Mouse (Mus musculus): ENCODE measurements around the gene Eef2kmt.
A peak's percentile ranks its signal among the peaks of the same experiment; 100 is the strongest.

Eef2kmt gene

GRCm38 (mm10) chr16:5221403-5221802, 34.4 kb downstream of the Eef2kmt start:
- DNase-seq, result no peak

GRCm38 (mm10) chr16:5217341-5218133, 38.2 kb downstream of the Eef2kmt start:
- no peak for DNase-seq

- DNase-seq, result no peak
Measured at GRCm38 (mm10) chr16:5216686-5217085, 39.1 kb downstream of the Eef2kmt start.

GRCm38 (mm10) chr16:5214126-5214525, 41.7 kb downstream of the Eef2kmt start:
- peak; percentile 26 for DNase-seq

- DNase-seq, result peak; percentile 29
Measured at GRCm38 (mm10) chr16:5212150-5212549, 43.6 kb downstream of the Eef2kmt start.

GRCm38 (mm10) chr16:5210365-5210764, 45.4 kb downstream of the Eef2kmt start:
- DNase-seq, result no peak

GRCm38 (mm10) chr16:5206051-5206450, 49.7 kb downstream of the Eef2kmt start:
- no peak for DNase-seq

GRCm38 (mm10) chr16:5205431-5205970, 50.3 kb downstream of the Eef2kmt start:
- no peak for DNase-seq

GRCm38 (mm10) chr16:5203668-5204433, 51.9 kb downstream of the Eef2kmt start, which contains the start of gene Nagpa:
Gene Nagpa (minus strand): TSS chr16:5204012.
- DNase-seq, result peak; percentile 85

- DNase-seq, result no peak
Measured at GRCm38 (mm10) chr16:5203200-5203599, 52.6 kb downstream of the Eef2kmt start.

- peak; percentile 47 for DNase-seq
Measured at GRCm38 (mm10) chr16:5202681-5203080, 53.1 kb downstream of the Eef2kmt start.

GRCm38 (mm10) chr16:5195080-5195479, 60.7 kb downstream of the Eef2kmt start:
- peak; percentile 53 for DNase-seq
